Mouse (Mus musculus): ENCODE results near the gene Hibadh. TPM values are rescaled to one million over a fixed set of nuclear protein-coding genes. Genes with fewer than 3 reads are reported as not detected.
A peak's percentile ranks its signal among the peaks of the same experiment; 100 is the strongest.

The Hibadh gene
- total RNA-seq, 2 experiments from 2014 or later = 71.6 to 80.0 TPM

GRCm38 (mm10) chr6:52505777-52506755 lies 134.1 kb downstream of the Hibadh start:
- DNase-seq (ENCODE audit: low spot score in 2 of 2) = no peak

- peak in 1 of 2 experiments; percentile 44 for DNase-seq (ENCODE audit: low spot score in 2 of 2)
Observed at GRCm38 (mm10) chr6:52504676-52505460, 135.3 kb downstream of the Hibadh start.

GRCm38 (mm10) chr6:52502986-52503385 lies 137.2 kb downstream of the Hibadh start:
- DNase-seq (ENCODE audit: low spot score in 2 of 2) = no peak

- DNase-seq (ENCODE audit: low spot score in 2 of 2) = no peak
Observed at GRCm38 (mm10) chr6:52501479-52501878, 138.7 kb downstream of the Hibadh start.

Other genes starting within 250 kb of the Hibadh start
- gene Tax1bp1, start 73.3 kb upstream of the Hibadh start, total RNA-seq (2021) = 10 to 100 TPM; 61.3 to 73.4 TPM

Data from gastrocnemius, postnatal 4 days (tissue).